Mouse (Mus musculus) ovary, postnatal 36 days (tissue): ENCODE results near the gene Emcn.

Experiments used
- DNase-seq: peaks from one replicate; pipeline ENCODE4 v3.0.0; 2022; ENCODE audit warnings: low spot score, mixed read lengths

Gene Emcn

DNA sequence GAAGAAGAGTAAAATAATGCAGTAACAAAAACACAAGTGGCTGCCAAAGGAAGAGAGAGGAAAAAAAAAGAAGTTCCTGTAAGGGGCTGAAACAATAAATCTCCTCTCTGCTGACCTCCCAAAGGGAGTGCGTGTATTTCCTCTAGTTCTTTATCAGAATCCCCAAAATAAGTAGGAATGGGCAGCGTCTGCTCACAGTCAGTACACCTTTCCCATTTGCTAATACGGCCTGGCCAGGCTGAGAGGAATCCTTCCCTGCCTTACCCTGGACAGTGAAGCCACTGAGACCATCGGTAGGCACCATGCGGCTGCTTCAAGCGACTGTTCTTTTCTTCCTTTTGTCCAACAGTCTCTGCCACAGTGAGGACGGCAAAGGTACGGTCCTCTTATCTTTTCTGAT, at the start of gene Emcn:
TSS of gene Emcn (plus strand) at position 130 of the 400 bp plus-strand sequence.
- no peak for DNase-seq

DNA sequence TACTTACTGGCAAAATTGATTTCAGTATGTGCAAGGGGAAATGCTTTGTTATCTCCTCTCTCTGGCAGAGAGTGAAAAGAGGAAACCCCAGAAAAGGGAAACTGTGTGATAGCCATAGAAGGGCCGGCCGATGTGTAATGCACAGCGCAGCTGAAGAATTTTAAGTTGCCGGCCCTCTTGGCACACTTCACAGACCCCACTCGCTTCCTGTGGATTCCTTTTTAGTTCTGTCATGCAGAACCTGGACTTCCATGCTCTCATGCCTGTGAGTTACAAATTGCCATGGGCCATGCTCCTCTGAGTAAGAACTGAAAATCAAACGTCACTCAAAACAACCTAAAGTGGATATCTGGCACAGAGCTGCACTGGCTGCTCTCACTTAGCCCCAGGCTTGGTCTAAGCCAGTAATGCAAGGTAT, 47.7 kb upstream of the Emcn start:
- no peak for DNase-seq

DNA sequence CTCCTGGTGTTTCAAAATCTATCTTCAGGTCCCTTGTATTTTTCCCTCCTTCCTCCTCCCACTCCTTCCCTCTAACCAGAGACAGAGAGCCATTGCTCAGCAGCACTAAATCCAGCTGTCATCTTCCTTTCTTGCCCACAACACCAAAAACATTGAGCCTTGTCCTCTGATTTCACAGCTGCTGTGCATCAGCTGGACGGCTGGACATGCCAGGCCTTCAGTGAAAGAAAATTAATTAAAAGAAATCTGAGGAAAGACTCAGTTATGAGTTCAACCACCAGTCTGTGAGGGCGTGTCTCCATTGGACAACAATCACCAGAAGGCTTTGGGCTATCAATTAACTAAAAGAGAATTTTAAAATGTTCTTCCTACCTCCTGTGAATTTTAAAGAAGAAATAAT, 42.6 kb upstream of the Emcn start:
- no peak for DNase-seq

DNA sequence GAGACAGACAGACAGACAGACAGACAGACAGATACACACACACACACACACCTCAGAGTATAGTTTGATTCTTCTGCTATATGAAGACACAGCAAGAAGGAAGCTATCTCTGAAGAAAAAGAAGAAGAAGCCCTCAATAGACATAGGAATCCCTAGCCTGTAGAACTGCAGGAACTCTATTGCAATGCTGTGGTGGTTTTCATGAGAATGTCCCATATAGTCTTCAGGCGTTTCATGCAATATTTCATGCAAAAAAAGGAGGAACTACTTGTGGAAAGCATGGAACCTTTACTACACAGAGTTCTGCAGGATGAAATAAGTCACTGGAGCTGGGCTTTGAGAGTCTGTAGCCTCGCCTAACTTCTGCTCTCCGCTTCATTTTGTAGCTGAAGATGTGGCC, 40.7 kb upstream of the Emcn start:
- no peak for DNase-seq

DNA sequence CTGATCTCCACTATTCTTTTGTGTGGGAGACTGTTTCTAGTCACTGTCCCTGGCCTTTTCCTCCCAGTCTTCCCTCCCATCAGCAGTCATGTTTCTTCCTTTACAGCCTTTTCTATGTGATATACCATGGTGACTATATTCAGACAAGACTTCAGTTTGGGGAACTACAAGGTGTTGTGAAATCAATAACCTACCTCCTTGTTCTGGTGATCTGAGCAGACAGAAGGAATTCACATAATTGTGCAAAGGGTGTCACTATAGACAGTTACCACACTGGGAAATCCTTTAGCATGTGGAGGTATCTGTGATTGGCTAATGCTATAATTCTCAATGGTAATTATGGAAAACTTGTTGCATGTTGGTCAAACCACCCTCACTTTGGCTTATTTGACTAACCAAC, 39.7 kb upstream of the Emcn start:
- DNase-seq, result no peak

DNA sequence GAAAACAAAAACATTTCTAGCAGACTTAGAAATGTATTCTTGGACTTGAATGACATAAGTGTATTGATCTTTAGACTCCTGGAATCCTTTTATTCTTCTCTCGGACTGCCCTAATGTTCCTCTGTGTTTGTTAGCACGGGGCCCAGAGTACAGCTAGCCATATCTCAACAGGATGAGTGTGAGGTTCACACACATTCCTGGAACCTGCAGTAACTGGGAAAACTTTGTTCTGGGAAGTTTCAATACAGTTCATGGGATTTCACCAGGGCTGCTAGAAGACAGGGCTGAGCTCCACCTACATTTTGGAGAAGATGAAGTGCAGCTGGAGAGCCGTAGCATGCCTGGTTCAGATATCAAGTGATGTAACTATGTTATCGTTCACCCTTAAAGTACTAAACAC, 38.1 kb upstream of the Emcn start:
- DNase-seq, result no peak

DNA sequence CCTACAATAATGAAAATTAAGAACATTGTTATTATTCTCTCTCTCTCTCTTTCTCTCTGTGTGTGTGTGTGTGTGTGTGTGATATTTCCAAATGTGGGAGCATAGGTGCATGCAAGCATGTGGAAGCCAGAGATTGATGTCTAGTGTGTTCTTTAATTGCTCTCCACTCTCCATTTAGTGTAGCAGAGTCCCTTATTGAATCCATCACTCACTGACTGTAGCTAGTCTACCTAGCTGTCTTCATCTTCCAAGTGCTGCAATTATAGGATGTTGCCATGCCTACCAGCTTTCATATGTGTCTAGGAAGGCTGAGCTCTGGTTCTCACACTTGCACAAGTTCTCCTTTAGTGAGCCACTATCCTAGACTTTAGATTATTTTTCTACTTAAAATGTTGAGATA, 30.9 kb upstream of the Emcn start:
- DNase-seq, result no peak

DNA sequence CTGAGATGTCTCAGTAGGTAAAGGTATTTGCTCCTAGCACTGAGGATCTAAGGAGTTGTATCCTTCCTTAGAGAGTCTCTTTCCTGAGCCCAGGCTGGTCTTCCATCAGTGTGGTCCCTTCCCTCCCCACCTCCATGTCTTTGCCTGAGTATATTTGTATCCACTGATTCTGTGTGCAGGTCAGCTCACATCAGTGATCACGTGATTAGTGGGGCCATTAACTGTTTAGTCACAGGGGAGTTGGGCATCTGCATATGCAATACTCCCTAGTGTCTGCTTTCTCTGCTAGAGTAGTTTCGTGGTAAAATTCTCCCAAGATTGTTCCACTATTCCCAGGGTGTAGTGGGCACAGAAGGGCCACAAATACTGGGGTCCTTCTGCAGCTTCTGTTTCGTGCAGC, 28.3 kb upstream of the Emcn start:
- DNase-seq, result no peak

DNA sequence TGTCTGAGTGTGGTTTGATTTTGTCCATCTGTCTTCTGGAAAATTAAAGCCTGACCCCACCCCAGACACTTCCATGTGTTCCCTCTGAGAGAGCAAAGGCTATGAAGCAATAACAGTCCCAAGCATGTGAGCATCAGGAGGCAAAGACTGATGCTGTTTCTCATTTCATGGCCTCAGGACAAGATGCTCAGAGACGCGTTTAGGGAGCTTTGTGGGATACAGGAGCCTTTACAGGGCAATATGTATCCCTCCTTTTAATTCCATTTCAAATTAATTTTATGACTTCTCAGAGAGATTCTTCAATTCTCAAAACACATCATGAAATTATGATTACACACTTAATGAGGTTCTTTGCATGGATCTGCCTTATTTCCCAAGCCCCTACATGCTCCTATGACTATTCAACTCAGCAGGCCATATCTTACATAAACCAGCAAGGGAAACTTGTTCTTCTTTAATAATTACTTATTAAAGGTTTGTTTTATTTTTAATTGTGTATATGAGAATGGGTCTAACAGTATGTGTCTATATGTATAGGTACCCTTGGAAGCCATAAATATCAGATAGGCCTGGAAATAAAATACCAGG, 27.0 kb upstream of the Emcn start:
- no peak for DNase-seq

DNA sequence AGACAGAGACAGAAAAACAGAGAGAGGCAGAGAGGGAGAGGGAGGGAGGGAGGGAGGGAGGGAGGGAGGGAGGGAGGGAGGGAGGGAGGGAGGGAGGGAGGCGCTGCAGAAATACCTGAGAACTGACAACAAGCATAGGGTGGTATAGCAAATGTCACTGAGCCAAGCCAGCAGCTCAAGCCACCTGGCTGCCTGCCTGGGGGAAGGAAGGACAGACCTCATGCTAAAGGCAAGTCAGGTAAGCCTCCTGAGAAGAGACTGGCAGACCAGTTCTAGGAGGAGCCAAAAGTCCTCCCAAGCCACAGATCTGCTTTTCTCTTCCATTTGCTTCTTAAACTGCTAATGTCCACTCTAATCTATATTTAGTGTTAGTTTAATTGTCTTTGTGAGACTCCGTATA, 22.5 kb upstream of the Emcn start:
- no peak for DNase-seq

DNA sequence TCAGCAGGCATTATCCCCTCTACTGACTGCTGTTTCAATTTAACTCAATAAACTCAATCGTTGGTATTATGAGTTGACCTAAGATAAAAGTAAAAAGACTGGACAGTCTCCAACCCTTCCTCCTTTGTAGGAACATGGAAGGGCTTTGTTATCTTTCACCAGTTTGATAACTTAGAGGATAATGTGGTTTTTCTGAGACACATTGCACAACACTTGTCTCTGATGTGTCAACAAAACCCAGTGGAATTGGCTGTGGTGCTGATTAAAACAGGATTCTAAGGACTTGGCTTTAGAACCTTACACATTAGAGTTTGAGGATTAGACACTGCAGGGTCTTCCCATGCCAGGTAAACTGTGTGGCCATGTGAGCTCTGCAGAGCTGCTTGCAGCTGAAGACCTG, 20.9 kb upstream of the Emcn start:
- no peak for DNase-seq

DNA sequence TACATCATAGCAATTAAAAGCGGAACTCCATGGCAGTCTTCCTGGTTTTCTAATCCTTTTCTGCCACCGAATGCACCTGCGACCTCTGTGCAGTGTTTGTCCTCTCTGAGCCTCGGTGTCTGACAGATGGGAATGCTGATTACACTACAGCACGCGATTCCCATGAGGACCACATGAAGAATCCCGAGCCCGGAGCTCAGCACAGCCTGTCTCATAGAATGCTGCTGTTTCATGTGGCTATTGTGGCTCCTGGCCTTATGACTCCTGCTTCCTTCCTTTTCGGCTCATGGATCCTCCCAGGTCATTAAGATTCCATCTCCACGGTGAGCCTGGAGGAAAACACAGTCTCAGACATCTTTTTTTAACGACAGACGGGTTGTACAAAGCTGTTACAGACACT, 18.6 kb upstream of the Emcn start:
- no peak for DNase-seq

DNA sequence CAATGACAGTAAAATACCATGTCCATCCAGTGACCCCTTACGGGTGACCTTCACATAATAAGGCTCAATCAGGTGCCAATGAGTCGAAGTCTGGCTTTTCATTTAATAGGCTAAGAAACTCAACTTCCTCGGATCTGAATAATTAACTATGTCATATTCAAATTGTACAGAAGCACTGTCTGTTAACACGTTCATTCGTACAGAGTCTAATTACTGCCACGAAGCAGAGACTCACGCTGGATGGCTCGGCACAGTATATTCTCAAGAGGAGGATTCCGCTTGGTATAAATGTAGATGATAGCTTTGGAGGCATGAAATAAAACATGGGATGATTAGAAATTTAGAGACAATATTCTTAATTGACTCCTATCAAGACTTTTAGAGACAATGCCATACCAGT, 11.0 kb upstream of the Emcn start:
- no peak for DNase-seq

DNA sequence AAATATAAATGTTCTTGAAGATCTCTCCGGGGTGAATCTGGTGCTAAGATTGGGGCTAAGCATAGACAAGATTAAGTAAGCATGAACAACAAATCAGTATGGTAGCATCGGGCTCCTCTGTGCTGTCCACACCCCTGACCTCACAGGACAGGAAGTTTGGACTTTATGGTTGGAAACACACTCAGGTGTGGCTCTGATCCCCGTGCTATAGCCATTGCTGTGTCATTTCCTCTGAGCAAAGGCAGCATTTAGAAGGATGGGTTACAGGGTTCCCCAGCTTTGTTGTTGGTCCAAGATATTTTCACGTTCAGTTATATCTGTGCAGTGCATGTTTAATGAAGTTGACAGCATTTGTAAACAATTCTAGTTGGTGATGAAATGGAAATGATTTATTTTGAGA, 9.9 kb upstream of the Emcn start:
- no peak for DNase-seq

DNA sequence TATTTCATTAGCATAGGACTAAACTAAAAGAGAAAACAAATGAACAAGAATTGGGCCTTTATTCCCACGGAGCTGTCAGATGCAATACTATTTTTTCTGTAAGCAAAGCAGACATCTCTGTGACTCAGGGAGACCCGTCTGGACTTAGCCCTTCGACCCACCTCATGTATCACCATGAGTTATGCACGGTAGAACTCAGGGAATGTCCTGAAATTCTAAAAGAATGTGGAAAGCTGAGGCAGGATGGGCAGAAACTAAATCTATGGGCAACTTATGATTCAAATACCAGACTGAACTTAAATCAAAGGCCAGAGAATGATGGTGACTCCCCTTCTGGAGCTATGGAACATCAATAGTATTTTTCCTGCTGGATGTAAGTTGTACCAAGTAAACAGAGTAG, 8.3 kb upstream of the Emcn start:
- no peak for DNase-seq

DNA sequence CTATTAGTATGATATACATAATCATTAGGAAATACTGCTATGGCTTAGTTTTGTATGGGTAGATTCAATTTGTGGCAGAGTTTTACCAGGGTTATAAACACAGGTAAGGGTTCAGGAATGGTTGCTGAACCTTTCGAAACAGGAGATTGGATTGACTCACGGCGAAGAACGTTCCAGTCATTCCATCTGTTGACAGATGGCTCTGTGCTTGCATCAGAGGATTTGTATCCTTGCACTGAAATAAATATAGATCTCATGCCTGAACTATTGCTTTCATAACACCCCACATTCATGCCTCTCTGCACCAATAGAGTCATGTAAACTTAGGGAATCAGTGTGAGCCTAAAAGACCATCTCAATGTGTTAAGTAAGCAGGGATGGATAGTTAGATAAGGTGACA, 4.9 kb upstream of the Emcn start:
- no peak for DNase-seq

DNA sequence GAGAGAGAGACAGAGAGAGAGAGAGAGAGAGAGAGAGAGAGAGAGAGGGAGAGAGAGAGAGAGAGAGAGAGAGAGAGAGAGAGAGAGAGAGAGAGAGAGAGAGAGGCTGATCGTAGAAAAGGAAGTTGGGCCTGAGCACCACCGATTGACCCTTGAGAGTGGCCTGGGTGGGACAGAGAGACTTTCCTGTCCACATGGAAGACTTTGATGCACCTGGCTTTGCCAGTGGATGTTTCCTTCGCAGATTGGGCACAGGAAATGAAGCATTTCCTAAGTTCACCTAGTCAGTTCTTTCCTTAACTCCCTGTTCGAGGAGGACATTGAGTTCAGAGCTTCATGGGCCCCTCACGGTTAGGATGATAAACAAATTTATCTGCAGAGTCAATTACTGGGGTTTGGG, 2.6 kb downstream of the Emcn start:
- DNase-seq, result no peak

DNA sequence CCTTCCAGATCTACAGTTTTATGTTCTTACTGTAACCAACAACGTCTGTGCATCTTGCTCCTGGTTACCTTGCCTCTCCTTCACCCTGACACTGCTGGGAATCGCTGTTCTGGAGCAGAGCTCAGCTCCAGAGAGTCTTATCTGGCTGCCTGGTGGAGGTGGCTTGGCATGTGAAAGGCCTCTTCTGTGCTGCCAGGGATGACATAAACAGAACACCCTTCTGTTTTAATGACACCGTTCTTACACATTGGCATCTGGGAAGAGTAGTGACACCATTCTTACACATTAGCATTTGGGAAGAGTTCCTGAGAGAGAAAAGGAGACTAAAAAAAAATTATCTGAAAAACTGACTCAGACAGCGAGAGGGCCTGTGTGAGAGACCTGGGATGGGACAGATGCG, 11.0 kb downstream of the Emcn start:
- DNase-seq, result no peak

DNA sequence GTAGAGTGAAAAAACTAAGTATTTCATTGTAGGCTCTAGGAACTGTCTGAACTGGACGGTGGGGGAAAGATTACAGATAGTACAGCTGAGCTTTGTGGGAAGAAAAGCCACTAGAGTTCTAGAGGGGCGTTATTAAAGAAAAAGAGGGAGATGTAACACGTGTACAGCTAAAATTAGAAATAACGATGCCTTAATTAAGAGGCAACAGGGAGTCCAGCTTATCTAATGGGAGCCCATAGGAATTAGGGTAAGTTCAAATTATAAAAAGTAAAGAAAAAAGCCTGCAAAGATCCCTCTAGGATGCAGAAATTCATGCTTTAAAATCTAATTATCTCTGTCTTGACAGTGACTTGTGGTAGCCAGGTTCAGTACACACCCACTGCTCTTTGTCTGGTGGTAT, 15.8 kb downstream of the Emcn start:
- no peak for DNase-seq

DNA sequence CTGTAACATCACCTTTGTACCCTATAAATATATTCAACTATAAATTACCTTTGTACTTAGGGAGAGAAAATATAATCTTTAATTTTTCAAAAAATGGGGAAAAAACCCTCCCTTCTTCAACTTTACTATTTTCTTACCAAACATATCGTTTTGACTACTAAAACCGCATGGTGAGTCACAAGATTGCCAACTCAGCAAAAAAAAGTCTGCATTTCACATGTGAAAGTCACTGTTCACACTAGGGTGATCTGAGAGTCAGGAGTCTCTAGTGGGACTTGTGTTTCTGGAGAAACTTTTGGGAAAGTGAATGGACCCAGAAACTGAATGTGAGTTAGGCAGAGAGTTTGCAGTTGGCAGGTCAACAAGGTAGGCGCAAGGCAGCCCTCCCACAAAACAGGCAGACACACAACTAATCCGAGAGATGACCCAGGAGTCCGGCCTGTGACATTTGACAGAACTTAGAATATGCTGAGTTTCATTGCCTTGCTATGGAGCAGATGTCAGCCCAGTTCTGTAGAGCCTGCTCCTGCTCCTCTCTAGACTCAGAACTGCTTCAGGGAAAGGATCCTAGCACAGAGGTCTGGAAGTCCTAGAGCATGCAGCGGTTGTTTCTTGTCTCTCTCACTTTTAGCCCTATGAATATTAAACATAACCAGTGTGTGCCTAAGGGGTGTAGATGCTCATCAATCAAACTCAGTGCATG, 26.4 kb downstream of the Emcn start:
- no peak for DNase-seq

DNA sequence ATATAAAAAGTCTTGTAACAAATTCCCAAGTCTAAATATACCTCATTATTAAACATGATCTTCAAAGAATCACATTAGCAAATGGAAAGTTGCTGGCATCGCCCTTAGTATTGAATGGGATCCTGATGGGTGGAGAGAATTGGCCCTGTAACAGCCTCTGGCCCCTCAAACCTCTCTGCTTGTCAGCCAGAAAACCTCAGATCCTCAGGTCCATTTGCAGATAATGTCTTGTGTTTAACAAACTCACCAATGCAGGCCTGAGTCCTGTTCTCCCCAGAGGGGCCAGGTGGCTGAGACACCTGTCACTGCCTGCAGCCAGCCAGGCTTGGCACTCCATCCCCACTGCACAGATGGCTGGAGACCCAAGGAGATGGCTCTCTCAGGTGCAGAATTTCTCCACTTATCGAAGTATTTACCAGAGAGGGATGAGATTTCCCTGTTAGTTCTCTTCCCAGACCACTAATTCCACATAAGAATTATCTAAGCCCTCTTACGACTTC, 27.0 kb downstream of the Emcn start:
- no peak for DNase-seq

DNA sequence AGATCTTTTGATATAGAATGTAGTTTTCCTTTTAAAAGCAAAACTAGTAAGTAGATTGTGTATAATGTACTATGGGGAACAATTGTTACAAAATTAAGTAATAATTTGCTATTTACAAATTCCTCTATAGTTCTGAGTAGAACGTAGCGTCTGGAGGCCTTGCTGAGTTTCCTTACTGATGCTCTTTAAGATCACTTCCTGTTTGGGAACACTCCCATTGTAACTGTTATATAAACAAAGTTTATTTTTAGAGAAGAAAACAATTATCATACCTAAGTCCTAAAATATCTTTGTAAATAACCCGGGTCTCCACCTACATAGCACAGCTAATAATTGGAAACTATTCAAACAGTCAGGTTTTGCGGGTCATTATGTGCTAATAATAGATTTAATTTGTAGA, 32.0 kb downstream of the Emcn start:
- DNase-seq, result no peak

DNA sequence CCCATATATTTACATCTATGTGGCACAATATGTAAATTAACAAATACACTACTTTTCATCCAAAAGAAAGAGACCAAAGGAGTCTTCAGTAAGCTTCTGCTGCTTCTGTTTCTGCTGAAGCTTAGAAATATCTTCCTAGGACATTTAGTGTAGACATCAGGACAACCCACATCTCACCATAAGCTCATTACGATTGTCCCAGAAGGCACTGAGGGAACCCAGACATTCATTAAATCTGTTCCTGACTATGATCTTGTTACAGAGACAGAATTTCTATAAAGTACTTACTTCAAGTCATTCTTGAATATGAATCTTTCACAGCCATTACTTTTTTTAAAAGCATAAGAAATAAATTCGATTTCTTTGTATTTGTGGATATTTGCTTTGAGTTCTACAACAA, 41.4 kb downstream of the Emcn start:
- DNase-seq, result no peak

DNA sequence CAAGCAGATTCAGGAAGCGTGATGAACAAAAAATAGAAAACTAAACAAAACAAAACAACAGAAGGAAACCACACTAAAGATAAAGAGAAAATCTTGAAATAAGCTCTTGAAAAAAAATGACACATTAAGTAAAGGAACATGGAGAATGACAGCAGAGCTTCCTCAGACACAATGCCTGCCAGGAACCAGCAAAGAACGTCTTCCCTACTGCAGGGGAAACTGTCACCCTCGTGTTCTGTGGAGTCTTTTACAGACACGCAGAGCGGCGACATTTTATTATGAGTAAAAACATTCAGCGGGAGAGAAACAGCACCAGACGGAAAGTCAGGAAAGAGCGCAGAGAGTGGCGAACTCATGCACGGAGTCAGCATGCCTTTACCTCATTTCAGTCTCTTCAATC, 54.7 kb downstream of the Emcn start:
- DNase-seq, result no peak
